In genomic region chr5:30959198-30959854, GRCm38 (mm10) we compare ENCODE assay signal across 8 mouse cellular contexts. TPM values are rescaled to one million over a fixed set of nuclear protein-coding genes. Genes with fewer than 3 reads are reported as not detected.
DNase-seq lines count a peak whose midpoint lies in the region; ATAC-seq and TF ChIP-seq lines count a peak whose summit lies in the region.

No protein-coding gene starts in this region.

- H3K36me3 ChIP-seq in neural tube, embryonic 11.5 days (ENCODE audit: control insufficient read depth, insufficient read depth, low read length), result peaks cover 19% of the 10 kb centered on the region
- H3K36me3 ChIP-seq in forebrain, embryonic 11.5 days (ENCODE audit: control insufficient read depth, insufficient read depth, low read length), result peaks cover 13% of the 10 kb centered on the region; the same call in 1 of the 2 replicates
- H3K36me3 ChIP-seq in myocyte (ENCODE audit: control insufficient read depth, insufficient read depth), result peaks cover 26% of the 10 kb centered on the region

- WGBS in neural tube, embryonic 11.5 days, result 42% methylated on average over 19 of the region's 19 CpGs
- WGBS in forebrain, embryonic 11.5 days, result 42% methylated on average over 19 of the region's 19 CpGs

- peak; percentile 33 for TF ChIP-seq POLR2A in myocyte (IDR thresholded peaks at IDR 0.05; ENCODE audit: insufficient read length, low read depth)

- no peaks in the 10 kb centered on the region for H3K9me3 ChIP-seq in neural tube, embryonic 11.5 days (ENCODE audit: control insufficient read depth, low read length)
- H3K9me3 ChIP-seq in forebrain, embryonic 11.5 days (ENCODE audit: control insufficient read depth, low read length), result no peaks in the 10 kb centered on the region

- H3K27me3 ChIP-seq in neural tube, embryonic 11.5 days (ENCODE audit: control insufficient read depth, insufficient read depth, low read length), result no peaks in the 10 kb centered on the region
- no peaks in the 10 kb centered on the region for H3K27me3 ChIP-seq in forebrain, embryonic 11.5 days (ENCODE audit: control insufficient read depth, insufficient read depth, low read length)
- no peaks in the 10 kb centered on the region for H3K27me3 ChIP-seq in myocyte (ENCODE audit: control insufficient read depth, insufficient read depth, insufficient read length)

- H3K4me3 ChIP-seq in neural tube, embryonic 11.5 days (ENCODE audit: low read depth, low read length), result peak overlapping the region; percentile 86
- peak overlapping the region; percentile 68 for H3K4me3 ChIP-seq in forebrain, embryonic 11.5 days (ENCODE audit: low read depth, low read length)
- peak overlapping the region; percentile 88 for H3K4me3 ChIP-seq in myocyte

- H3K79me2 ChIP-seq in myocyte (ENCODE audit: control insufficient read depth, insufficient read depth), result peaks cover 24% of the 10 kb centered on the region

- peak overlapping the region; percentile 84 for H3K9ac ChIP-seq in neural tube, embryonic 11.5 days (ENCODE audit: low read length)
- H3K9ac ChIP-seq in forebrain, embryonic 11.5 days (ENCODE audit: low read length), result peak overlapping the region; percentile 85

- H3K27ac ChIP-seq in neural tube, embryonic 11.5 days (ENCODE audit: low read depth, low read length), result peak overlapping the region; percentile 82
- no peak overlapping the region; the same call in 1 of the 2 replicates for H3K27ac ChIP-seq in forebrain, embryonic 11.5 days (ENCODE audit: low read depth, low read length)

- DNase-seq in neural tube, embryonic 11.5 days (ENCODE audit: low spot score), result no peak
- no peak for DNase-seq in neural tube, embryonic 10.5 days (ENCODE audit: extremely low spot score, low spot score)
- no peak for DNase-seq in forebrain, embryonic 11.5 days (ENCODE audit: low spot score)
- peak; percentile 68 for DNase-seq in kidney, postnatal 14 days
- no peak for DNase-seq in cerebellum, adult 11 months
- DNase-seq in layer of hippocampus, adult 8-10 months (ENCODE audit: low spot score in 2 of 2), result no peak
- DNase-seq in B cell, adult 2 months, result no peak

- no peak; the same call in 1 of the 2 replicates for ATAC-seq in neural tube, embryonic 11.5 days (ENCODE audit: insufficient read depth, low FRiP score, low TSS enrichment)
- ATAC-seq in forebrain, embryonic 11.5 days (replicated peaks; ENCODE audit: low FRiP score), result no peak; the same call in 1 of the 2 replicates

- peak overlapping the region; percentile 47 for H3ac ChIP-seq in myocyte (ENCODE audit: control insufficient read depth, insufficient read length)

- peak overlapping the region; percentile 92 for H3K4me2 ChIP-seq in neural tube, embryonic 11.5 days (ENCODE audit: low read depth)
- peak overlapping the region; percentile 91 for H3K4me2 ChIP-seq in forebrain, embryonic 11.5 days (ENCODE audit: low read depth, low read length, severe bottlenecking)
- H3K4me2 ChIP-seq in myocyte (ENCODE audit: low read depth), result peak overlapping the region; percentile 93

- peaks cover 11% of the 10 kb centered on the region for H3K4me1 ChIP-seq in neural tube, embryonic 11.5 days (ENCODE audit: control insufficient read depth, insufficient read depth, low read length)
- H3K4me1 ChIP-seq in forebrain, embryonic 11.5 days (replicated peaks; ENCODE audit: control insufficient read depth, insufficient read depth, low read length), result peaks cover 4% of the 10 kb centered on the region; the same call in 1 of the 2 replicates

TF ChIP-seq in myocyte, 11 proteins besides CTCF, POLR2A, EP300 and RAD21:
- no peak for TF ChIP-seq SRF (IDR thresholded peaks at IDR 0.05; ENCODE audit: control insufficient read depth, insufficient read length, low read depth)
- TF ChIP-seq MAX (IDR thresholded peaks at IDR 0.05; ENCODE audit: low read depth), result no peak
- no peak for TF ChIP-seq E2F4 (IDR thresholded peaks at IDR 0.05; ENCODE audit: insufficient read depth)
- TF ChIP-seq CEBPB (IDR thresholded peaks at IDR 0.05; ENCODE audit: insufficient read depth, poor library complexity, severe bottlenecking), result no peak
- no peak for TF ChIP-seq POLR2AphosphoS2 (IDR thresholded peaks at IDR 0.05; ENCODE audit: insufficient read length, low read depth)
- no peak for TF ChIP-seq MYOD1 (IDR thresholded peaks at IDR 0.05; ENCODE audit: control insufficient read depth in 1 of 3, insufficient read length in 2 of 3, low read depth in 2 of 3)
- no peak for TF ChIP-seq USF1 (IDR thresholded peaks at IDR 0.05; ENCODE audit: low read depth)
- no peak for TF ChIP-seq REST (IDR thresholded peaks at IDR 0.05; ENCODE audit: insufficient read depth, insufficient read length)
- no peak for TF ChIP-seq TCF3 (IDR thresholded peaks at IDR 0.05; ENCODE audit: insufficient read length, low read depth)
- TF ChIP-seq TCF12 (IDR thresholded peaks at IDR 0.05; ENCODE audit: insufficient read depth, poor library complexity, severe bottlenecking), result no peak
- no peak for TF ChIP-seq MYOG (IDR thresholded peaks at IDR 0.05; ENCODE audit: control insufficient read depth in 1 of 3, insufficient read depth in 1 of 3, insufficient read length in 2 of 3, low read depth in 2 of 3)
TF ChIP-seq in myocyte: peak in this region for 0.

RNA-seq across cellular contexts. Expression of gene Preb, which starts 0.8 kb away (rescaled TPM):
- polyA plus RNA-seq in neural tube, embryonic 11.5 days (2014; fragmentation: Nextera tagmentation; extraction: Ambion mirVana), result 101 and 108 TPM in 2 replicates
- 106 and 114 TPM in 2 replicates for polyA plus RNA-seq in forebrain, embryonic 11.5 days (2014; fragmentation: Nextera tagmentation; extraction: Ambion mirVana)
- 158 TPM for polyA plus RNA-seq in myocyte (2012; fragmentation: generic; extraction: Trizol)
- 100 to 1,000 TPM; 118 to 148 (median 139) TPM for total RNA-seq in layer of hippocampus, adult 8-10 months (2022)

RNA-seq across cellular contexts. Expression of gene Tcf23, which starts 9.1 kb away (rescaled TPM):
- polyA plus RNA-seq in neural tube, embryonic 11.5 days (2014; fragmentation: Nextera tagmentation; extraction: Ambion mirVana), result not detected in 2 replicates
- polyA plus RNA-seq in forebrain, embryonic 11.5 days (2014; fragmentation: Nextera tagmentation; extraction: Ambion mirVana), result not detected in 2 replicates
- 0.62 TPM for polyA plus RNA-seq in myocyte (2012; fragmentation: generic; extraction: Trizol)
- total RNA-seq in layer of hippocampus, adult 8-10 months (2022), result under 1 TPM; 0.14 to 0.28 (median 0.22) TPM

RNA-seq across cellular contexts. Expression of gene Cgref1, which starts 13.9 kb away (rescaled TPM):
- 8.6 and 9.1 TPM in 2 replicates for polyA plus RNA-seq in neural tube, embryonic 11.5 days (2014; fragmentation: Nextera tagmentation; extraction: Ambion mirVana)
- 6.4 and 6.8 TPM in 2 replicates for polyA plus RNA-seq in forebrain, embryonic 11.5 days (2014; fragmentation: Nextera tagmentation; extraction: Ambion mirVana)
- 26.2 TPM for polyA plus RNA-seq in myocyte (2012; fragmentation: generic; extraction: Trizol)
- total RNA-seq in layer of hippocampus, adult 8-10 months (2022), result 10 to 100 TPM; 13.8 to 19.2 (median 18.8) TPM

RNA-seq across cellular contexts. Expression of gene Khk, which starts 38.1 kb away (rescaled TPM):
- 7.9 and 9.6 TPM in 2 replicates for polyA plus RNA-seq in neural tube, embryonic 11.5 days (2014; fragmentation: Nextera tagmentation; extraction: Ambion mirVana)
- 6.9 and 7.1 TPM in 2 replicates for polyA plus RNA-seq in forebrain, embryonic 11.5 days (2014; fragmentation: Nextera tagmentation; extraction: Ambion mirVana)
- 16.6 TPM for polyA plus RNA-seq in myocyte (2012; fragmentation: generic; extraction: Trizol)
- 10 to 100 TPM; 13.2 to 23.8 (median 16.8) TPM for total RNA-seq in layer of hippocampus, adult 8-10 months (2022)

RNA-seq across cellular contexts. Expression of gene Emilin1, which starts 46.1 kb away (rescaled TPM):
- 59.7 and 69.8 TPM in 2 replicates for polyA plus RNA-seq in neural tube, embryonic 11.5 days (2014; fragmentation: Nextera tagmentation; extraction: Ambion mirVana)
- 44.6 and 44.7 TPM in 2 replicates for polyA plus RNA-seq in forebrain, embryonic 11.5 days (2014; fragmentation: Nextera tagmentation; extraction: Ambion mirVana)
- 25.8 TPM for polyA plus RNA-seq in myocyte (2012; fragmentation: generic; extraction: Trizol)
- total RNA-seq in layer of hippocampus, adult 8-10 months (2022), result 1 to 10 TPM; 2.1 to 3.1 (median 2.6) TPM
